Mouse (Mus musculus): ENCODE measurements around the gene Krt18. TPM values are rescaled to one million over a fixed set of nuclear protein-coding genes. Genes with fewer than 3 reads are reported as not detected.

The Krt18 gene
- polyA plus RNA-seq (2015; fragmentation: Nextera tagmentation; extraction: Ambion mirVana): 118 and 119 TPM in 2 replicates

DNA sequence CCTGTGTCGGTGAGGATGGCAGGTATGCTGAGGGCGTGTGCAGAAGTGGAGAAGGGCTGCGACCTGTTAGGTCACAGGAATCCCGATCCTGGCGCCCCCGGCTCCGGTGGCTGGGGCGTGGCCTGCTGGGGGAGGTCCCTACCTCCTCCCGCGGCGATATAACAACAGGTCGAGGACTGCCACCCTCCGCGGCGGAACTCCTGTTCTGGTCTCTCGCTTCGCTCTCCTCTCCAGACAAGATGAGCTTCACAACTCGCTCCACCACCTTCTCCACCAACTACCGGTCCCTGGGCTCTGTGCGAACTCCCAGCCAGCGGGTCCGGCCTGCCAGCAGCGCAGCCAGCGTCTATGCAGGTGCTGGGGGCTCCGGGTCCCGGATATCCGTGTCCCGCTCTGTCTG, at the start of gene Krt18:
Krt18 (plus strand) TSS at position 141 of the 400 bp plus-strand sequence.
- H3K4me3 ChIP-seq (ENCODE audit: low read depth, low read length): peak within 1 kb of the TSS; percentile 61
- no peaks in the 10 kb centered on the region for H3K36me3 ChIP-seq (ENCODE audit: control insufficient read depth, insufficient read depth)
- ATAC-seq (ENCODE audit: low read depth): peak; percentile 61
- H3K9ac ChIP-seq (ENCODE audit: low read depth, low read length): peak within 1 kb of the TSS; percentile 56
- peak within 1 kb of the TSS; percentile 44 for H3K4me2 ChIP-seq (ENCODE audit: low read depth, low read length)
- 2% methylated on average over 28 of the region's 28 CpGs for WGBS (ENCODE audit: insufficient replicate concordance)
- H3K27ac ChIP-seq (ENCODE audit: low read length): peak within 1 kb of the TSS; percentile 80
- peaks cover 6% of the 10 kb centered on the region; the same call in 1 of the 2 replicates for H3K4me1 ChIP-seq (ENCODE audit: control insufficient read depth, low read depth, low read length)
- H3K27me3 ChIP-seq (ENCODE audit: control insufficient read depth, insufficient read depth, low read depth, low read length): peaks cover 23% of the 10 kb centered on the region
- H3K9me3 ChIP-seq (replicated peaks; ENCODE audit: control insufficient read depth, low read length): no peaks in the 10 kb centered on the region

DNA sequence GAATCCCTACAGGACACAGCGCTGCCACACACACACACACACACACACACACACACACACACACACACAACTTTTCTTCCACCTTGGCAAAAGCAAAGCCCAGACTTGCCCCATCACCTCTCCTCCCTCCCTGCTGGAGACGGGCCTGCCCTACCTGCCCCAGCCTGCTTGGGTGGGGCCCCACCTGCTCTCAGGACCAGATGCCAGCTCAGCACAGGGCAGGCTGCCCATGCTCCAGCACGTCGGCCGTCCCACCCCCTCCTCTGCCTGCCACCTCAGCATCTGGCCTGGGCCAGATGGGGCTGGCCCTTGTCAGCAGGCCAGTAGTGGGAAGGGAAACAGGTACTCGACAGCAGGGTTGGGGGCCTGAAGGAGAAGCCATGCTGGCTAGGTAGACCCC, 47.1 kb upstream of the Krt18 start:
- Histone ChIP-seq H3K9ac (ENCODE audit: low read depth, low read length) (no peak overlapping the region), H3K27ac (ENCODE audit: low read length) (peak overlapping the region; percentile 31), H3K4me3 (ENCODE audit: low read depth, low read length) (no peak overlapping the region), H3K4me2 (ENCODE audit: low read depth, low read length) (no peak overlapping the region), H3K27me3 (ENCODE audit: control insufficient read depth, insufficient read depth, low read depth, low read length) (no peaks in the 10 kb centered on the region), H3K4me1 (ENCODE audit: control insufficient read depth, low read depth, low read length) (peaks cover 39% of the 10 kb centered on the region), H3K9me3 (replicated peaks; ENCODE audit: control insufficient read depth, low read length) (no peaks in the 10 kb centered on the region), H3K36me3 (ENCODE audit: control insufficient read depth, insufficient read depth) (no peaks in the 10 kb centered on the region)
- 69% methylated on average over 5 of the region's 6 CpGs for WGBS (ENCODE audit: insufficient replicate concordance)
- ATAC-seq (ENCODE audit: low read depth): no peak

DNA sequence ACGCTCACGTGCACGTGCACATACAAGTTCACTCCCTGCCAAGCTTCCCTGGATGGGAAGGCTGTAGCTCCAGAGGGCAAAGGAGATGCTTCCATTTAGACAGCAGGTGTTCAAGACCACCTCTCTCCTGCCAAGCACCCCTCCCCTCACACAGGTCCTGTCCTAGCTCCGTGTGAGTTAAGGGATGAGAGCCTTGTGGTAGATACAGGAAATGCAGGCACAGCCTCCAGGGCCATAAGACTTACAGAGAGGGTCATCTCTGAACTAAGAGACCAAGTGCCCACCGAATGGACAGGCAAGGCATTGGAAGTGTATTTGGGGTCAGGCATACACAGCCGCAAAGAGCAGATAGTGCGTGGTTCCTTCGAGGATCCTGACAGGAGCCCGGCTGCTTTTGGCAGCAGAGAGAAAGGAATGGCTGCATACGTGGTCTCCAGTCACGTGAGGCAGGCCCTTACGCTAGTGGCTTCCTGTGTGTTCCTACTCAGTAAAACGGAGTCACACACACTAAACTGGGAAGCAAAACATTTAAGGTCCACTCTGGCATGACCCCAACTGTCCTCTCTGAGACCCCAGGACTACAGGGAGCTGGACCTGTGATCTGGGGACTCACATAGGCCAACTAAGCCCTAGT, 44.5 kb upstream of the Krt18 start:
- 72% methylated on average over 13 of the region's 13 CpGs for WGBS (ENCODE audit: insufficient replicate concordance)
- 0 out of 2 replicates have a peak overlapping the region, but pooled peaks have one; percentile 14 for H3K4me2 ChIP-seq (ENCODE audit: low read depth, low read length)
- no peak overlapping the region for H3K4me3 ChIP-seq (ENCODE audit: low read depth, low read length)
- H3K4me1 ChIP-seq (ENCODE audit: control insufficient read depth, low read depth, low read length): peaks cover 14% of the 10 kb centered on the region
- no peak overlapping the region for H3K27ac ChIP-seq (ENCODE audit: low read length)
- no peaks in the 10 kb centered on the region for H3K36me3 ChIP-seq (ENCODE audit: control insufficient read depth, insufficient read depth)
- H3K9ac ChIP-seq (ENCODE audit: low read depth, low read length): no peak overlapping the region
- no peaks in the 10 kb centered on the region for H3K27me3 ChIP-seq (ENCODE audit: control insufficient read depth, insufficient read depth, low read depth, low read length)
- ATAC-seq (ENCODE audit: low read depth): no peak
- H3K9me3 ChIP-seq (replicated peaks; ENCODE audit: control insufficient read depth, low read length): no peaks in the 10 kb centered on the region

DNA sequence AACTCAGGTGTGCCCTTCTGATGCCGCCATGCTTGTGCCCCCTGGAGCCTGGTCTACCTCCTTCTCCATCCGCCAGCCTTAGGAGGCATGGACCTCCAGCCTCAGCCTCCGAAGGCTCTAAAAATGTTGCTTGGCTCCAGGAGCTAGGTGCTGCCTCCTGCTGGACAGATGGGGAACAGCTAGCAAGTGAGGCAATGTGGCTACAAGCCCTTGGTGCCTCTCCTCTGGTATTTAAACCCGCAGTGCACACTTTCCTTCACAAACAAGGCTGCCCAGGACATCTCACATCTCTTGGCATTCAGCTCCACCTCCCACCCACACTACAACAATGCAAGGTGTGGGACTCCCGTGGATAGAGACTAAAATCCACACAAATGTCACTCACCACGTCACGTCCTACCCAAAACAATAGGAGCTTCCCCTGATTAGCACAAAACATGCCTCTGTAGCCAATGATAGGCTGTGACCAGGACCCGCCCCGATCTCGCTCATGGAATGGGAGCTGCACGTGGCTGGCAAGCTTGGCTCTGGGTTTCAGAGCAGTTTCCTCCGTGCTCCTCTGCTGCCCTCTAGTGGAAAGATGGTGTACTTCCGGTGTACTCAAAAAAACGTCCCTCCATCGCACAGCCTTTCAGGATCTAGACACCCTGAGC, 43.9 kb upstream of the Krt18 start:
- no peaks in the 10 kb centered on the region for H3K9me3 ChIP-seq (replicated peaks; ENCODE audit: control insufficient read depth, low read length)
- peak overlapping the region; percentile 31 for H3K4me3 ChIP-seq (ENCODE audit: low read depth, low read length)
- WGBS (ENCODE audit: insufficient replicate concordance): 2% methylated on average over 15 of the region's 15 CpGs
- peak; percentile 82 for ATAC-seq (ENCODE audit: low read depth)
- peaks cover 9% of the 10 kb centered on the region for H3K4me1 ChIP-seq (ENCODE audit: control insufficient read depth, low read depth, low read length)
- H3K4me2 ChIP-seq (ENCODE audit: low read depth, low read length): peak overlapping the region; percentile 54
- no peak overlapping the region for H3K9ac ChIP-seq (ENCODE audit: low read depth, low read length)
- 0 out of 2 replicates have a peak overlapping the region, but pooled peaks have one; percentile 49 for H3K27ac ChIP-seq (ENCODE audit: low read length)
- H3K36me3 ChIP-seq (ENCODE audit: control insufficient read depth, insufficient read depth): no peaks in the 10 kb centered on the region
- no peaks in the 10 kb centered on the region for H3K27me3 ChIP-seq (ENCODE audit: control insufficient read depth, insufficient read depth, low read depth, low read length)

DNA sequence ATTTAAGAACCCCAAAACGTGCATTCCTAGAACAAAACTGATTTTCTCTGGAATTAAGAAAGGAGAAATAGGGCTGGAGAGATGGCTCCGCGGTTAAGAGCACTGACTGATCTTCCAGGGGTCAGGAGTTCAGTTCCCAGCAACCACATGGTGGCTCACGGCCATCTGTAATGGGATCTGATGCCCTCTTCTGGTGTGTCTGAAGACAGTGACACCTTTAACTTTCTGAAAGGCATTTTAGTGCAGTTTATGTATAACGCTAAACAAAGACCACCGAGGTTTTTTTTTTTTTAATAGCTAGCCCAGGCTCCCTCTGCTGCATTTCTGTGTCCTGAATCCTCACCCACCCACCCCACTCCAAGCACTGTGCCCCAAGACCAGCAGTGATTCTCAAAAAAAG, 43.2 kb upstream of the Krt18 start:
- Histone ChIP-seq H3K36me3 (ENCODE audit: control insufficient read depth, insufficient read depth) (no peaks in the 10 kb centered on the region), H3K4me3 (ENCODE audit: low read depth, low read length) (no peak overlapping the region), H3K4me1 (ENCODE audit: control insufficient read depth, low read depth, low read length) (peaks cover 9% of the 10 kb centered on the region), H3K27me3 (ENCODE audit: control insufficient read depth, insufficient read depth, low read depth, low read length) (no peaks in the 10 kb centered on the region), H3K9ac (ENCODE audit: low read depth, low read length) (no peak overlapping the region), H3K9me3 (replicated peaks; ENCODE audit: control insufficient read depth, low read length) (no peaks in the 10 kb centered on the region), H3K4me2 (ENCODE audit: low read depth, low read length) (peak overlapping the region; percentile 54; the same call in 1 of the 2 replicates), H3K27ac (ENCODE audit: low read length) (no peak overlapping the region)
- 12% methylated on average over 6 of the region's 6 CpGs for WGBS (ENCODE audit: insufficient replicate concordance)
- no peak for ATAC-seq (ENCODE audit: low read depth)

DNA sequence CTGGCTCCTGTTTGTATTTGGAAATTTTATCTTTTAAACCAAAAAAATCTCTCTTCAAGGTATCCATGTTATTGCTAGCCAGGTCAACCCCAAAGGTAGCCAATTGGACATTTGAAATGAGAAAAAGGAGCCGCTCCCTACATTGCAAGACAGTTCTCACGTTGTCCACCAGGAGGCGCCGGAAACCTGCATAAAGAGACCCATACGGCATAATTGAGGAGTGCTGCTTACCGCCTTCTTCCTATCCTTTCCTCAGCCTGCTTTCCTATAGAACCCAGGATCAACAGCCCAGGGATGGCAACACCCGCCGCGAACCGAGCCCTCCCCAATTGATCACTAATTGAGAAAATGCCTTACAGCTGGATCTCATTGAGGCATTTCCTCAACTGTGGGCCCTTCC, 39.9 kb upstream of the Krt18 start:
- Histone ChIP-seq H3K4me2 (ENCODE audit: low read depth, low read length) (no peak overlapping the region), H3K36me3 (ENCODE audit: control insufficient read depth, insufficient read depth) (no peaks in the 10 kb centered on the region), H3K4me1 (ENCODE audit: control insufficient read depth, low read depth, low read length) (peaks cover 9% of the 10 kb centered on the region), H3K4me3 (ENCODE audit: low read depth, low read length) (no peak overlapping the region), H3K27ac (ENCODE audit: low read length) (no peak overlapping the region), H3K9me3 (replicated peaks; ENCODE audit: control insufficient read depth, low read length) (no peaks in the 10 kb centered on the region), H3K9ac (ENCODE audit: low read depth, low read length) (no peak overlapping the region), H3K27me3 (ENCODE audit: control insufficient read depth, insufficient read depth, low read depth, low read length) (no peaks in the 10 kb centered on the region)
- ATAC-seq (ENCODE audit: low read depth): no peak
- under 1% methylated on average over 10 of the region's 10 CpGs for WGBS (ENCODE audit: insufficient replicate concordance)

DNA sequence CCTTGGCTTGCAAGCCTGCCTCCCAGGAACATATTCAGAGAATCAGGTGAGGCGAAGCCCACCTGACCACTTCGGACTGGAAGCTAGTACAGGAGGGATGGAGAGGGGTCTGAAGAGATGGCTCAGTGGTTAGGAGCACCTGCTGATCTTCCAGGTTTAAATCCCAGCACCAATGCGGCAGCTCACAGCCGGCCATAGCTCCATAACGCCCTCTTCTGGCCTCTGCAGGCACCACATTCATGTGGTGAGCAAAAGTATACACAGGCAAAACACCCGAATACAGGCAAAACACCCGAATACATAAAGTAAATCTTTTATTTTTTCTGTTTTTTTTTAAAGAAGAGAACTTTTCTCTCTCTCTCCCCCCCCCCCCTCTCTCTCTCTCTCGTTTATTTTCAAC, 39.3 kb upstream of the Krt18 start:
- ATAC-seq (ENCODE audit: low read depth): no peak
- no peaks in the 10 kb centered on the region for H3K27me3 ChIP-seq (ENCODE audit: control insufficient read depth, insufficient read depth, low read depth, low read length)
- peaks cover 8% of the 10 kb centered on the region for H3K4me1 ChIP-seq (ENCODE audit: control insufficient read depth, low read depth, low read length)
- no peak overlapping the region for H3K4me3 ChIP-seq (ENCODE audit: low read depth, low read length)
- no peak overlapping the region for H3K27ac ChIP-seq (ENCODE audit: low read length)
- H3K9ac ChIP-seq (ENCODE audit: low read depth, low read length): no peak overlapping the region
- 44% methylated on average over 8 of the region's 8 CpGs for WGBS (ENCODE audit: insufficient replicate concordance)
- no peaks in the 10 kb centered on the region for H3K36me3 ChIP-seq (ENCODE audit: control insufficient read depth, insufficient read depth)
- H3K4me2 ChIP-seq (ENCODE audit: low read depth, low read length): no peak overlapping the region
- no peaks in the 10 kb centered on the region for H3K9me3 ChIP-seq (replicated peaks; ENCODE audit: control insufficient read depth, low read length)

DNA sequence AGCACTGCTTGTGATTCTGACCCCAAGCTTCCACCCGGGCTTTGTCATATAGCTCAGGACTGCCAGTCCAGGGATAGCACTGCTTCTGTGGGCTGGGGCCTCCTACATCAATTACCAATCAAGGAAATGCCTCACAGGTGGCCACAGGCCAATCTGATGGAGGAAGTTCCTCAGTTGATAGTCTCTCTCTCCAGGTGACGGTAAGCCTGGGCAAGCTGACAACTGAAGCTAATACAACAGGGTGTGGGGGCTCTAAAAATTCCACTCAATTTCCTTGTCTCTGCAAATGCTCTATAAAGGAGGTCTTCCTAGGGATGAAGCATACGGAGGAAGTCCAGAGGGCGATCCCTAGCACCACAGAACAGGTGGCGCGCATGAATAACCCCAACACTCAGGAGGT, 37.0 kb upstream of the Krt18 start:
- WGBS (ENCODE audit: insufficient replicate concordance): 76% methylated on average over 6 of the region's 6 CpGs
- H3K36me3 ChIP-seq (ENCODE audit: control insufficient read depth, insufficient read depth): no peaks in the 10 kb centered on the region
- ATAC-seq (ENCODE audit: low read depth): no peak

DNA sequence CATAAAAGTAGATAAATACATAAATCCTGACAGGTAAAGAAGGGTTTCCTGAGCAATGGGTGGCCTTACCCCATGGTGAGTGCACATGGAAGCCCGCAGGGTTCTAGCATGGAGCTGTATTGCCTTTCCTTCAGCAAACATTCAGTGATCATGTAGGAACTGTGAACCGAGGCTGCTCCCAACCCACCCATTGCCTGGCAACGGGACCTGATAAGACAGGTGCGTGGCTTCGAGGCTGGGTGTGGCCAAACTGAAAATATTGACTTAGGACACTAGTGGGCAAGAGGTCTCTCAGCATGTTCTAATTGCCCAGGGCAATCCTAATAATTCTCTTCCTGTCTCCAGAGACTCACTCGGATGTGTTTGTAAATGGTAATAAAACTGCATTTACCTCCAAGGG, 33.6 kb upstream of the Krt18 start:
- H3K4me1 ChIP-seq (ENCODE audit: control insufficient read depth, low read depth, low read length): peaks cover 3% of the 10 kb centered on the region
- no peak overlapping the region for H3K4me2 ChIP-seq (ENCODE audit: low read depth, low read length)
- H3K27ac ChIP-seq (ENCODE audit: low read length): no peak overlapping the region
- no peaks in the 10 kb centered on the region for H3K9me3 ChIP-seq (replicated peaks; ENCODE audit: control insufficient read depth, low read length)
- no peak for ATAC-seq (ENCODE audit: low read depth)
- no peaks in the 10 kb centered on the region; the same call in 1 of the 2 replicates for H3K36me3 ChIP-seq (ENCODE audit: control insufficient read depth, insufficient read depth)
- H3K4me3 ChIP-seq (ENCODE audit: low read depth, low read length): no peak overlapping the region
- WGBS (ENCODE audit: insufficient replicate concordance): 35% methylated on average over 6 of the region's 6 CpGs
- H3K9ac ChIP-seq (ENCODE audit: low read depth, low read length): no peak overlapping the region
- H3K27me3 ChIP-seq (ENCODE audit: control insufficient read depth, insufficient read depth, low read depth, low read length): no peaks in the 10 kb centered on the region

More for the DNA sequence above, 37.0 kb upstream of the Krt18 start:
- Histone ChIP-seq H3K27me3 (ENCODE audit: control insufficient read depth, insufficient read depth, low read depth, low read length) (no peaks in the 10 kb centered on the region), H3K9ac (ENCODE audit: low read depth, low read length) (no peak overlapping the region), H3K9me3 (replicated peaks; ENCODE audit: control insufficient read depth, low read length) (no peaks in the 10 kb centered on the region), H3K4me2 (ENCODE audit: low read depth, low read length) (no peak overlapping the region), H3K4me1 (ENCODE audit: control insufficient read depth, low read depth, low read length) (peaks cover 3% of the 10 kb centered on the region), H3K4me3 (ENCODE audit: low read depth, low read length) (no peak overlapping the region), H3K27ac (ENCODE audit: low read length) (no peak overlapping the region)

All from liver, embryonic 16.5 days (tissue).